Mouse (Mus musculus): Measurements from ENCODE around the gene Slc17a9. TPM values are rescaled to one million over a fixed set of nuclear protein-coding genes. Genes with fewer than 3 reads are reported as not detected.

Gene Slc17a9
- polyA plus RNA-seq, 1 experiment = 24.9 TPM

GRCm38 (mm10) chr2:180689841-180690240, 35.2 kb upstream of the Slc17a9 start:
- H3K4me3 ChIP-seq (ENCODE audit: control insufficient read depth, insufficient read depth, low read length) = no peak overlapping the region
- no peak for DNase-seq
- H3K27me3 ChIP-seq (ENCODE audit: control insufficient read depth, insufficient read depth, low read length) = no peaks in the 10 kb centered on the region
- peaks cover 6% of the 10 kb centered on the region for H3K4me1 ChIP-seq (replicated peaks; ENCODE audit: control insufficient read depth, insufficient read depth, low read length)
- WGBS = 63% methylated on average over 5 of the region's 5 CpGs
- TF ChIP-seq CTCF (IDR thresholded peaks at IDR 0.05; ENCODE audit: borderline replicate concordance, control insufficient read depth, extremely low read depth, insufficient read depth, low read length, poor library complexity) (no peak), POLR2A (IDR thresholded peaks at IDR 0.05; ENCODE audit: control insufficient read depth, extremely low read depth, insufficient read depth, low read length, poor library complexity) (no peak)
- no peak overlapping the region for H3K27ac ChIP-seq (ENCODE audit: control insufficient read depth, insufficient read depth, low read length)
- H3K36me3 ChIP-seq (ENCODE audit: control insufficient read depth, insufficient read depth, low read length) = peaks cover 57% of the 10 kb centered on the region

GRCm38 (mm10) chr2:180692630-180693029, 32.4 kb upstream of the Slc17a9 start:
- whole genome bisulfite sequencing = 3% methylated on average over 1 of the region's 1 CpGs
- no peak overlapping the region for H3K27ac ChIP-seq (ENCODE audit: control insufficient read depth, insufficient read depth, low read length)
- peaks cover 30% of the 10 kb centered on the region for H3K36me3 ChIP-seq (ENCODE audit: control insufficient read depth, insufficient read depth, low read length)
- H3K4me3 ChIP-seq (ENCODE audit: control insufficient read depth, insufficient read depth, low read length) = no peak overlapping the region
- no peaks in the 10 kb centered on the region for H3K27me3 ChIP-seq (ENCODE audit: control insufficient read depth, insufficient read depth, low read length)
- DNase-seq = no peak
- H3K4me1 ChIP-seq (replicated peaks; ENCODE audit: control insufficient read depth, insufficient read depth, low read length) = peaks cover 8% of the 10 kb centered on the region
- TF ChIP-seq POLR2A (IDR thresholded peaks at IDR 0.05; ENCODE audit: control insufficient read depth, extremely low read depth, insufficient read depth, low read length, poor library complexity) (no peak), CTCF (IDR thresholded peaks at IDR 0.05; ENCODE audit: borderline replicate concordance, control insufficient read depth, extremely low read depth, insufficient read depth, low read length, poor library complexity) (no peak)

DNA sequence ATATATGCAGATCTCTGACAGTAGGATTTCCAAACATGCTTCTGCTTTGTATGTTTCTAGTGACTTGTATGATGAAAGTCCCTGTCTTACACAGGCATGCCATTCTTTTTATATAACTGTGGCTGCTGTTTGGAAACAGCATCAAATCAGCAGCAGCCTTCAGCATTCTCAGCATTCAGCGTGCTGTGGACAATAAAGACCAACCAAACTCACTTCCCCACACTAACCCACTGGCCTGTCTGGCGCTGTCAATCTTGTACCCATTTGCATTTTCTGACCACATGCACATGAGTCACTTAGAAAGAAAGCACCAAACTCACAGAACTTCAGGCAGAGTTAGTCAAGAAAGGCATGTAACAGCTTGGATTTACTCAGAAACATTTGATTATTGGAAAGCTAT, 29.9 kb upstream of the Slc17a9 start:
- Histone ChIP-seq H3K4me3 (ENCODE audit: control insufficient read depth, insufficient read depth, low read length) (no peak overlapping the region), H3K4me1 (replicated peaks; ENCODE audit: control insufficient read depth, insufficient read depth, low read length) (peaks cover 10% of the 10 kb centered on the region), H3K27ac (ENCODE audit: control insufficient read depth, insufficient read depth, low read length) (no peak overlapping the region), H3K36me3 (ENCODE audit: control insufficient read depth, insufficient read depth, low read length) (peaks cover 4% of the 10 kb centered on the region), H3K27me3 (ENCODE audit: control insufficient read depth, insufficient read depth, low read length) (no peaks in the 10 kb centered on the region)
- no peak for DNase-seq
- TF ChIP-seq CTCF (IDR thresholded peaks at IDR 0.05; ENCODE audit: borderline replicate concordance, control insufficient read depth, extremely low read depth, insufficient read depth, low read length, poor library complexity) = no peak
- no peak for TF ChIP-seq POLR2A (IDR thresholded peaks at IDR 0.05; ENCODE audit: control insufficient read depth, extremely low read depth, insufficient read depth, low read length, poor library complexity)
- 45% methylated on average over 2 of the region's 2 CpGs for WGBS

DNA sequence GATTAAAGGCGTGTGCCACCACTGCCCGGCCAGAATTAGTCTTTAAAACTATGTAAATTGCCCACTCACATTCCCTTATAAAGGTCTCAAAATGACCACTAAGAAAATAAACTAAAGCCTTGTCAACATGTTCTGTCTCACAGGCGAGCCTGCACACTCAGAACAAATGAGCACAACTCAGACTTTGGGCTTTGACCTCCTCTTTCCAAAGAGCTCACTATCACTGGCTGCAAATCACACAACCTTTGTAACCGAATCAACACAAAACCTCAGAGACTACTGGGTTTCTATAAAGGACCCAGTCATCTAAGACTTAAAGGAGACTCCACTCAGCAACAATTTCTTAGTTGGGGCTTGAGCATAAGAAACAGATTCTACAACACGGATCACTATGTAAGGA, 24.6 kb upstream of the Slc17a9 start:
- no peak for DNase-seq
- no peaks in the 10 kb centered on the region for H3K27me3 ChIP-seq (ENCODE audit: control insufficient read depth, insufficient read depth, low read length)
- H3K4me1 ChIP-seq (replicated peaks; ENCODE audit: control insufficient read depth, insufficient read depth, low read length) = peaks cover 22% of the 10 kb centered on the region
- no peak overlapping the region for H3K4me3 ChIP-seq (ENCODE audit: control insufficient read depth, insufficient read depth, low read length)
- H3K36me3 ChIP-seq (ENCODE audit: control insufficient read depth, insufficient read depth, low read length) = no peaks in the 10 kb centered on the region
- WGBS = 33% methylated on average over 5 of the region's 5 CpGs
- H3K27ac ChIP-seq (ENCODE audit: control insufficient read depth, insufficient read depth, low read length) = no peak overlapping the region
- no peak for TF ChIP-seq POLR2A (IDR thresholded peaks at IDR 0.05; ENCODE audit: control insufficient read depth, extremely low read depth, insufficient read depth, low read length, poor library complexity)
- TF ChIP-seq CTCF (IDR thresholded peaks at IDR 0.05; ENCODE audit: borderline replicate concordance, control insufficient read depth, extremely low read depth, insufficient read depth, low read length, poor library complexity) = no peak

GRCm38 (mm10) chr2:180701053-180701766, 23.9 kb upstream of the Slc17a9 start:
- Histone ChIP-seq H3K27ac (ENCODE audit: control insufficient read depth, insufficient read depth, low read length) (peak overlapping the region; percentile 65; the same call in 1 of the 2 replicates), H3K36me3 (ENCODE audit: control insufficient read depth, insufficient read depth, low read length) (no peaks in the 10 kb centered on the region), H3K4me1 (replicated peaks; ENCODE audit: control insufficient read depth, insufficient read depth, low read length) (peaks cover 23% of the 10 kb centered on the region), H3K4me3 (ENCODE audit: control insufficient read depth, insufficient read depth, low read length) (peak overlapping the region; percentile 85), H3K27me3 (ENCODE audit: control insufficient read depth, insufficient read depth, low read length) (no peaks in the 10 kb centered on the region)
- DNase-seq = no peak
- WGBS = under 1% methylated on average over 26 of the region's 26 CpGs
- no peak for TF ChIP-seq POLR2A (IDR thresholded peaks at IDR 0.05; ENCODE audit: control insufficient read depth, extremely low read depth, insufficient read depth, low read length, poor library complexity)
- no peak for TF ChIP-seq CTCF (IDR thresholded peaks at IDR 0.05; ENCODE audit: borderline replicate concordance, control insufficient read depth, extremely low read depth, insufficient read depth, low read length, poor library complexity)

DNA sequence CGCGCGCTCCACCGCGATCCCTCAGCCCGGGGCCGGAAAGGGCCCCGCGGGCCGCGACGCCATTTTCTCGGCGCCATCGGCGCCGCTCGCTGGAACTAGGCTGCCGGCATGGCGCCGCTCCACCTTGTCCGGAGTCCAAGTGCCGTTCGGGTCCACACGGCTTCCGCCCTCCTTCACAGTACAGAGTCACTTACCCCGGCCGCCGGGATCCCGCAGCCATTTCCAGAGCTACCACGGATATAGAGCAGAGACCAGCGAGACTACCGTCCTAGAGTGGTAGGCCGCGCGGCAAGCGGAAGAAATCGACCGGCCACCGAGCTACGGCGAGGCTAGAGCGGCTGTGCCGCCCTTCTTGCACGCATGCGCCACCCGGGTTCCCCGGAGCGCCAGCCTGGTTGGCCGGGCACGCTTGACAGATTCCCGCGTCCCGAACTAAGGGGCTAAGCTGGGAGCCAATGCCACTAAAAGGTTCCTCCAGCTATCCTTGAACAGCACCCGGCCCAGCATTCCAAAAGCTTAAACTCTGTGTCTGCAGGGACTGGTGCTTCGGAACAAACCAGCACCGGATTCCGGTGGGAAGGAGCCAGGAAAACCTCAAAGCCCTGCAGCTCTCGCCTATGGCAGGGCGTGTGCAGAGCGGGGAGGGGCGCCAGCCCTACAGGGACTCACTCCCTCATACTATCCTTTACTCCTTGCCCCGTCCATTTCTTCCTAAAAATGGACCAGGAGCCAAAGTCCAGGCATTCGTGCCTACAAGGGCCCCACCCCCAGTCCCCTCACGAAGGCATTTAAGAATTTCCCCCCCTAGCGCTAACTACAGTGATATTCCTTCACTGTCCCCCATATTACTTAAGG, 23.1 kb upstream of the Slc17a9 start:
- H3K27ac ChIP-seq (ENCODE audit: control insufficient read depth, insufficient read depth, low read length) = peak overlapping the region; percentile 65
- DNase-seq = peak; percentile 91
- under 1% methylated on average over 66 of the region's 66 CpGs for whole genome bisulfite sequencing
- H3K4me1 ChIP-seq (replicated peaks; ENCODE audit: control insufficient read depth, insufficient read depth, low read length) = peaks cover 23% of the 10 kb centered on the region
- H3K4me3 ChIP-seq (ENCODE audit: control insufficient read depth, insufficient read depth, low read length) = peak overlapping the region; percentile 85
- no peaks in the 10 kb centered on the region for H3K27me3 ChIP-seq (ENCODE audit: control insufficient read depth, insufficient read depth, low read length)
- 0 out of 2 replicates have a peak, but pooled peaks have one; percentile 8 for TF ChIP-seq CTCF (IDR thresholded peaks at IDR 0.05; ENCODE audit: borderline replicate concordance, control insufficient read depth, extremely low read depth, insufficient read depth, low read length, poor library complexity)
- TF ChIP-seq POLR2A (IDR thresholded peaks at IDR 0.05; ENCODE audit: control insufficient read depth, extremely low read depth, insufficient read depth, low read length, poor library complexity) = peak; percentile 63
- H3K36me3 ChIP-seq (ENCODE audit: control insufficient read depth, insufficient read depth, low read length) = no peaks in the 10 kb centered on the region

Measured in thymus, adult 2 months (tissue).